Mouse (Mus musculus) heart, embryonic 14.5 days (tissue): ENCODE results near the gene Reck. TPM values are rescaled to one million over a fixed set of nuclear protein-coding genes. Genes with fewer than 3 reads are reported as not detected.

ENCODE experiments used
- ATAC-seq: fragments of 200-750 bp; cut with Nextera tagmentation; 2 replicates; pipeline ENCODE4 v1.8.0; 2017; ENCODE audit warnings: low read depth, moderate TSS enrichment; ENCODE audit not compliant: insufficient number of reproducible peaks, insufficient read depth, low FRiP score
- H3K27ac ChIP-seq, 2 experiments: fragments of 200-500 bp in 1 of 2; fragments of 300-500 bp in 1 of 2; sonication (generic) in 1 of 2; replicated peaks in 1 of 2; 2 replicates each; pipeline ENCODE4 v1.5.1; 2012 to 2014; ENCODE audit warnings: low read depth in 2 of 2, low read length in 2 of 2, control low read depth in 1 of 2, mild to moderate bottlenecking in 1 of 2, mixed read lengths in 1 of 2; ENCODE audit not compliant: control insufficient read depth in 1 of 2, insufficient read depth in 1 of 2
- H3K27me3 ChIP-seq: fragments of 300-500 bp; sonication (generic); 2 replicates; pipeline ENCODE4 v1.6.1; 2014; ENCODE audit warnings: mild to moderate bottlenecking, low read length, control low read depth; ENCODE audit not compliant: control insufficient read depth, insufficient read depth
- H3K36me3 ChIP-seq: fragments of 300-500 bp; sonication (generic); 2 replicates; pipeline ENCODE4 v1.6.1; 2014; ENCODE audit warnings: mild to moderate bottlenecking, control low read depth, low read length, mixed read lengths; ENCODE audit not compliant: control insufficient read depth, insufficient read depth
- H3K4me1 ChIP-seq, 2 experiments: fragments of 200-500 bp in 1 of 2; fragments of 300-500 bp in 1 of 2; sonication (generic) in 1 of 2; 2 replicates each; pipeline ENCODE4 v1.6.1; 2012 to 2014; ENCODE audit warnings: low read length in 2 of 2, control low read depth in 1 of 2, mixed read lengths in 1 of 2; ENCODE audit not compliant: control insufficient read depth in 2 of 2, insufficient read depth in 2 of 2
- H3K4me2 ChIP-seq: fragments of 300-500 bp; sonication (generic); 2 replicates; pipeline ENCODE4 v1.6.1; 2014; ENCODE audit warnings: mild to moderate bottlenecking, low read length
- H3K4me3 ChIP-seq, 2 experiments: fragments of 200-500 bp in 1 of 2; fragments of 300-500 bp in 1 of 2; sonication (generic) in 1 of 2; 2 replicates each; pipeline ENCODE4 v1.5.1; 2012 to 2014; ENCODE audit warnings: low read length in 2 of 2, mild to moderate bottlenecking in 2 of 2, control low read depth in 1 of 2, low read depth in 1 of 2, moderate library complexity in 1 of 2; ENCODE audit not compliant: control insufficient read depth in 1 of 2, insufficient read depth in 1 of 2
- H3K9ac ChIP-seq: fragments of 300-500 bp; sonication (generic); 2 replicates; pipeline ENCODE4 v1.6.1; 2014; ENCODE audit warnings: mild to moderate bottlenecking, low read length
- H3K9me3 ChIP-seq: fragments of 300-500 bp; sonication (generic); 2 replicates; pipeline ENCODE4 v1.6.1; 2016; ENCODE audit warnings: low read length, control low read depth; ENCODE audit not compliant: control insufficient read depth
- WGBS: fragments of 180-500 bp; shearing (Covaris S2); extraction: QIAGEN DNeasy Blood & Tissue Kit; methylation state at CpG from one replicate; pipeline ENCODE4 v1.1.7; 2014; 5-methylcytosine and 5-hydroxymethylcytosine counted together
- polyA plus RNA-seq: library from polyadenylated mRNA; unstranded; fragments of >200 nt; fragmentation: Nextera tagmentation; extraction: Ambion mirVana; gene quantifications from 2 replicates; pipeline ENCODE4 v1.2.1, GENCODE M21; 2014

Reck gene
- polyA plus RNA-seq, 1 experiment from 2014 or later, result 11.6 TPM

DNA sequence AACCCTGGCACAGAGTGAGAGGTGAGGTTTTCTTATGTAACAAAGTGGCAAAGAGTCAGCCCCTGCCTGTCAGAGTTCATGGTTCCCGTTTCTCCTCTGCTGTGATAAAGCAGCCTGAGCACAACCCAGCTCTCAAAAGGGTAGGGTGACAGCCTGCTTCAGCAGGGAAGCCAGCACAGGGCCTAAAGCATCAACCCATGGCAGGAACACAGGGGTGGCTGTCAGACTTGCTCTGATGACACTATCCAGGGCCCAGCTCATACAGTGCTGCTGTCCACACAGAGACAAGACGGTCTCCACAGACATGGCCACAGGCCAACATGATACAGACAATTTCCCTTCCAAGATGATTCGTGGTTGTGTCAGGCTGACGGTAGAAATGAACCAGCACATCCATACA is 56.5 kb downstream of the Reck start:
- Histone ChIP-seq H3K27ac (no peak overlapping the region), H3K36me3 (peaks cover 51% of the 10 kb centered on the region)
- 36% methylated on average over 4 of the region's 4 CpGs for WGBS

DNA sequence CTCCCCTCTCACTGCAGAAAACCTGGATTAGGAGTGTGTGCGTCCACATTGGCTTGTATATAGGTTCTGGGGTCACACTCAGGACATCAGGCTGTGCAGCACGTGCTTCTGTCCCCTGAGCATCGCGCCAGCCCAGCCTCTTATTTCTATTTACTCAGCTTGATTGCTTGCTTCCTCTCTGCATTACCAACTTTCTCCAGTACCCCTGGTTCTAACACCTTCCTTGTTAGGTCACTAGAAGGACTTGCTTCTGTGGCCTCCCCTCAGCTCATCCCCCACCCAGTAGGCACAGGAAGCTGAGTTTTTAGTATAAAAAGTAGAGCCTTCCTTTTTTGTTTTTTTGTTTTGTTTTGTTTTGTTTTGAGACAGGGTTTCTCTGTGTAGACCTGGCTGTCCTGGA is 60.9 kb downstream of the Reck start:
- no peak overlapping the region for H3K4me3 ChIP-seq
- H3K27ac ChIP-seq, result no peak overlapping the region
- H3K27me3 ChIP-seq, result no peaks in the 10 kb centered on the region
- H3K36me3 ChIP-seq, result peaks cover 48% of the 10 kb centered on the region
- no peak; the same call in 1 of the 2 replicates for ATAC-seq
- H3K9me3 ChIP-seq, result no peaks in the 10 kb centered on the region
- 82% methylated on average over 4 of the region's 4 CpGs for WGBS
- no peak overlapping the region for H3K4me2 ChIP-seq
- H3K9ac ChIP-seq, result no peak overlapping the region
- H3K4me1 ChIP-seq, result peaks cover 0 to 6% of the 10 kb centered on the region in 2 experiments; a peak in 1 of 4 replicates

More for the DNA sequence above, 56.5 kb downstream of the Reck start:
- H3K4me3 ChIP-seq, result no peak overlapping the region
- 0 out of 2 replicates have a peak, but pooled peaks have one; percentile 32 for ATAC-seq
- no peak overlapping the region for H3K9ac ChIP-seq
- no peak overlapping the region for H3K4me2 ChIP-seq
- H3K4me1 ChIP-seq, result 0 out of 4 replicates have a peak, but pooled peaks cover 0 to 7% of the 10 kb centered on the region in 2 experiments
- H3K9me3 ChIP-seq, result no peaks in the 10 kb centered on the region; the same call in 1 of the 2 replicates
- H3K27me3 ChIP-seq, result no peaks in the 10 kb centered on the region

DNA sequence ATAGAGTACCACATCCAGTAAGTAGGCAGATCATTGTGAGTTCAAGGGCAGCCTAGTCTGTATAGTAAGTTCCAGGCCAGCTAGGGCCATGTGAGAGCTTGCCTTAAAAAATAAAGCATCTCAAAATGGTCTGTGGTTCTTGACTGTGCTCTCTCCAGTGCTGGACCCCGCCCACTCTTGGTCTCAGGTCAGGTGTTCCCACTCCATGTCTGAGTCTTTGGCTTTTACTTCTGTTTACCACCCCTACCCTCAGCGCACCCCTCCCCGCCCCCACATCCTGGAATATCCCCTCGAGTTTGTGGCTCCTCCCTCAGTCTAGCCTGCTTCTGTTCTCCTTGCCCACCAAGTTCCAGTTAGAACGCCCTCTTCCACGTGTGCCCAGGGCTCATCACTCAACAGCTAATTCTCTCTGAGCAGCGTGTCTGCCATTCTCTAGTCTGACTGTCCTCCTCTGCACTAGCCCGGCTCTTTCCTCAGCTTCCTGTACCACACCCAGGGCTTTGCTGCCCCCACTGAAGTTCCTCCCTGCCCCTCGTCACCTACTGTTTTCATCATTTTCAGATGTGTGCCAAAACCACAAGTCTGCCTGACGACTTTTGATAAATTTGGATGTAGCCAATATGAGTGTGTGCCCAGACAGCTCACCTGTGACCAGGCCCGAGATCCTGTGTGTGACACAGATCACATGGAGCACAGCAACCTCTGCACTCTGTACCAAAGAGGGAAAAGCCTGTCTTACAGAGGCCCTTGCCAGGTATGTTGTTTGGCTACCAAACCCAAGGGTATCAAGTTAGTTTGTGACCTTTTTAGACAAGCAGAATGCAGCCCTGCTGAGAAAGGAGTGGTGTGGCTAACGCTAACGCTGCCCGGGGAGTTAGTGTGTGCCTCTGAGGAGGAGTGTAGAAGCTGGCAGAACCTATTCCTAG is 61.7 kb downstream of the Reck start:
- 70% methylated on average over 14 of the region's 14 CpGs for WGBS
- Histone ChIP-seq H3K36me3 (peaks cover 47% of the 10 kb centered on the region), H3K9ac (no peak overlapping the region), H3K27ac (no peak overlapping the region), H3K9me3 (no peaks in the 10 kb centered on the region), H3K27me3 (no peaks in the 10 kb centered on the region), H3K4me1 (no peaks in the 10 kb centered on the region; a peak in 1 of 4 replicates), H3K4me3 (no peak overlapping the region), H3K4me2 (no peak overlapping the region)
- ATAC-seq, result no peak

DNA sequence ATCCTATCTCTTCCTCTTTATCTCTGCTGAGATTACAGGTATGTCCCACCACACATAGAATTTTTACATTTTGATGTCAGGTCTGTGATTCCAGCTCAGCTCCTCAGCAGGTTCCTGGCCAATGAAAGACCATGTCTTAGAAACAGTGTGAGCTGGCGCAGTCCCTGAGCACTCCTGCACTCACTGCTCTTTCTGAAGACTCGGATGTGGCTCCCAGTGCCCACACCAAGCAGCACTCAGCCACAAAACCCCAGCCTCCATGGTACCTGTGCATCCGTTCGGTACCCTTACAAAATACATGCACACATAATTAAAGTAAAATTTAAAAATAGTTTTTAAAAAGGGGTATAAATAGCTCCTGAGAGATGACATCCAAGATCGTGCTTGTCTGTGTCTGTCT is 66.0 kb downstream of the Reck start:
- 82% methylated on average over 5 of the region's 5 CpGs for WGBS
- Histone ChIP-seq H3K4me2 (no peak overlapping the region), H3K4me3 (no peak overlapping the region), H3K27me3 (no peaks in the 10 kb centered on the region), H3K9me3 (no peaks in the 10 kb centered on the region), H3K36me3 (peaks cover 81% of the 10 kb centered on the region), H3K4me1 (no peaks in the 10 kb centered on the region; a peak in 1 of 4 replicates), H3K27ac (no peak overlapping the region), H3K9ac (no peak overlapping the region)
- ATAC-seq, result no peak

DNA sequence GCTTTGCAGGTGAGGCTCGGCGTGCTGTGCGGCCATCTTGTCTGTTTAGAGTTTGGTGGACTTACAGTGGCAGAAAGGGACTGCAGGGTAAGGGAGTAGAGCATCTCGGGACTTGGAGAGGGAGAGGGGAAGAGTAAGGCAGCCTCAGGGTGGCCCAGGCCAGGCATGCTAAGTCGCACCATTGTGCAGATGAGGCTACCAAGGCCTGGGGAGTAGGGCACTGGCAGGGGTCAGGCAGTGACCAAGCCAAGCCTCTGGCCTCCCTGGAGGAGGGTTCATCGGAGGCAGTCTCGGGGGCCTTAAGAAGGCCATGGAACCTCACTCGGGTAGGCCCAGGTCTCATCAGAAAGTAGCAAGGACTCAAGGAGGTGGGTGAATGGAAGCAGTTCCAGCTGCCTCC is 67.1 kb downstream of the Reck start:
- H3K9me3 ChIP-seq, result no peaks in the 10 kb centered on the region
- 89% methylated on average over 8 of the region's 8 CpGs for WGBS
- no peak overlapping the region for H3K4me2 ChIP-seq
- no peak overlapping the region for H3K27ac ChIP-seq
- H3K4me3 ChIP-seq, result no peak overlapping the region
- H3K9ac ChIP-seq, result no peak overlapping the region
- no peaks in the 10 kb centered on the region; a peak in 1 of 4 replicates for H3K4me1 ChIP-seq
- no peaks in the 10 kb centered on the region for H3K27me3 ChIP-seq
- H3K36me3 ChIP-seq, result peaks cover 79% of the 10 kb centered on the region
- no peak for ATAC-seq

DNA sequence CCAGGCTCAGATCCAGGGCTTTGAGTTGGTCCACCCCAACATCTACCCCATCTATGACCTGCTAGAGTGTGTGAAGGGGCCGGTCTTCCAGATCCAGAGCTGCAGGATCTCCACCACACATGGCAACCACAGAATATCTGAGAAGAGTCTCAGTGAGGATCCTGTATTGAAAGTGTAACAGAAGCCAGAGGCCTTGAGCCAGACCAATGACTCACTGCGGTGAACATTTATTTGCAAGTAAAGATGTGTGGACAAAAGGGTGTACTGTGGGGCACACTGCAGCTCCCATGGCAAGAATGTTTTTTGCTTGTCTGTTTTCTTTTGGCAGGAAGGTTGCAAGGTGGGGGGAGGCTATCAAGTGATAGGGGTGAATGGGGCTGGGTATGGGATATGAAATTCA is 72.2 kb downstream of the Reck start:
- Histone ChIP-seq H3K27me3 (no peaks in the 10 kb centered on the region), H3K4me2 (no peak overlapping the region), H3K27ac (no peak overlapping the region), H3K4me1 (no peaks in the 10 kb centered on the region), H3K4me3 (no peak overlapping the region), H3K9me3 (no peaks in the 10 kb centered on the region), H3K36me3 (peaks cover 33% of the 10 kb centered on the region), H3K9ac (no peak overlapping the region)
- no peak for ATAC-seq
- 97% methylated on average over 2 of the region's 2 CpGs for whole genome bisulfite sequencing

DNA sequence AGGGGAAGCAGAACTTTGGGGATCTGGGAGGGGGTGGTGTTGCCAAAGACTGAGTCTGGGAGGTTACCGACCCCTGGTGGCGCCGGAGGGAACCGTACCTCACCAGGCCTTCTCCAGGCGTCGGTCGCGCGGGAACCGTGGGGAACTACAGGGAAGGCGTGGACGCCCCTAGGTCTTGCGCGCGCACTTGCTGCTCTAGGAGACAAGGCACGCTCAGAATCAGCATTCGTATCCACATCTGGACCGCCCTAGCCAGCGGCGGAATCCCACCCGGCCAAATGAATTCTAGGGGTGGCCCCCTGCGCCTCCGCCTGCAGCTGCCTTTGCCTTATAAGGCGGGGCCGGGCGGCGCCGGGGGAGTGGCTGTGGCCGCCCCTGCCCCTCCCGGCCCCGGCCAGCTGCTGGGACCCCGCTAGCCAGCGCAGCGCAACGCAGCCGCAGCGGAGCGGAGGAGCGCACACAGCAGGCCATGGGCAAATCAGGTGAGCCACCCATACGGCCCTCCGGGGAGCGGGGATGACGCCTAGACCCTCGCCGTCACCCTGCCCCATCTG is 82.0 kb downstream of the Reck start, which contains the start of gene Glipr2:
Gene Glipr2 (plus strand): TSS at position 110 of the 554 bp plus-strand sequence.
- Histone ChIP-seq H3K9me3 (no peaks in the 10 kb centered on the region), H3K4me2 (peak within 1 kb of the TSS; percentile 95), H3K27ac (peak within 1 kb of the TSS; percentile 75 to 82), H3K27me3 (no peaks in the 10 kb centered on the region), H3K36me3 (no peaks in the 10 kb centered on the region), H3K9ac (peak within 1 kb of the TSS; percentile 77), H3K4me3 (peak within 1 kb of the TSS; percentile 70 to 77), H3K4me1 (peaks cover 3 to 25% of the 10 kb centered on the region in 2 experiments; a peak in 3 of 4 replicates)
- WGBS, result under 1% methylated on average over 45 of the region's 45 CpGs
- peak; percentile 86 for ATAC-seq
